Mouse (Mus musculus) heart, postnatal 0 days (tissue): ENCODE results near the gene Nfkb1. TPM values are rescaled to one million over a fixed set of nuclear protein-coding genes. Genes with fewer than 3 reads are reported as not detected.

Experiments used
- ATAC-seq: fragments of 200-750 bp; cut with Nextera tagmentation; 2 replicates; pipeline ENCODE4 v1.8.0; 2017; ENCODE audit warnings: low read depth, moderate number of reproducible peaks, moderate library complexity; ENCODE audit not compliant: insufficient read depth
- DNase-seq: peaks from one replicate; pipeline ENCODE4 v3.0.0-alpha.2; 2016; ENCODE audit warnings: low spot score
- H3K27ac ChIP-seq: fragments of 300-500 bp; sonication (generic); 2 replicates; pipeline ENCODE4 v1.5.1; 2014; ENCODE audit warnings: low read depth, mild to moderate bottlenecking
- H3K27me3 ChIP-seq: fragments of 300-500 bp; sonication (generic); 2 replicates; pipeline ENCODE4 v1.6.1; 2014; ENCODE audit warnings: low read length, mixed read lengths; ENCODE audit not compliant: control insufficient read depth, insufficient read depth
- H3K36me3 ChIP-seq: fragments of 300-500 bp; sonication (generic); replicated peaks from 2 replicates; pipeline ENCODE4 v1.6.1; 2014; ENCODE audit warnings: low read length, mixed read lengths; ENCODE audit not compliant: control insufficient read depth, insufficient read depth
- H3K4me1 ChIP-seq: fragments of 300-500 bp; sonication (generic); 2 replicates; pipeline ENCODE4 v1.6.1; 2014; ENCODE audit warnings: antibody characterized with exemption; ENCODE audit not compliant: control insufficient read depth, insufficient read depth
- H3K4me2 ChIP-seq: fragments of 300-500 bp; sonication (generic); 2 replicates; pipeline ENCODE4 v1.6.1; 2014; ENCODE audit warnings: low read depth, mild to moderate bottlenecking, low read length, moderate library complexity
- H3K4me3 ChIP-seq: fragments of 300-500 bp; sonication (generic); 2 replicates; pipeline ENCODE4 v1.5.1; 2014; ENCODE audit warnings: low read depth, low read length
- H3K9ac ChIP-seq: fragments of 300-500 bp; sonication (generic); replicated peaks from 2 replicates; pipeline ENCODE4 v1.6.1; 2014; ENCODE audit warnings: low read depth, low read length, mixed read lengths
- H3K9me3 ChIP-seq: fragments of 300-500 bp; sonication (generic); replicated peaks from 2 replicates; pipeline ENCODE4 v1.6.1; 2016; ENCODE audit warnings: low read length; ENCODE audit not compliant: control insufficient read depth
- CTCF ChIP-seq: IDR thresholded peaks from 2 replicates; pipeline ENCODE4 v1.5.1; 2016; ENCODE audit warnings: antibody characterized with exemption, control low read depth, low read depth
- EP300 ChIP-seq: IDR thresholded peaks from 2 replicates; pipeline ENCODE4 v1.6.1; 2016; ENCODE audit warnings: antibody characterized with exemption, low read depth
- WGBS: fragments of 180-500 bp; shearing (Covaris S2); extraction: QIAGEN DNeasy Blood & Tissue Kit; methylation state at CpG from one replicate; pipeline ENCODE4 v1.1.7; 2014; 5-methylcytosine and 5-hydroxymethylcytosine counted together
- polyA plus RNA-seq: library from polyadenylated mRNA; unstranded; fragments of >200 nt; fragmentation: Nextera tagmentation; extraction: Ambion mirVana; gene quantifications from 2 replicates; pipeline ENCODE4 v1.2.1, GENCODE M21; 2015
- total RNA-seq: library from RNA; depleted of rRNA; stranded (reverse); fragments of >200 nt; gene quantifications from 2 replicates; pipeline ENCODE4 v1.2.3, GENCODE M21; 2014; ENCODE audit warnings: low replicate concordance

Nfkb1 gene
- total and polyA plus RNA-seq, 2 experiments from 2014 or later = 12.5 to 61.7 TPM

DNA sequence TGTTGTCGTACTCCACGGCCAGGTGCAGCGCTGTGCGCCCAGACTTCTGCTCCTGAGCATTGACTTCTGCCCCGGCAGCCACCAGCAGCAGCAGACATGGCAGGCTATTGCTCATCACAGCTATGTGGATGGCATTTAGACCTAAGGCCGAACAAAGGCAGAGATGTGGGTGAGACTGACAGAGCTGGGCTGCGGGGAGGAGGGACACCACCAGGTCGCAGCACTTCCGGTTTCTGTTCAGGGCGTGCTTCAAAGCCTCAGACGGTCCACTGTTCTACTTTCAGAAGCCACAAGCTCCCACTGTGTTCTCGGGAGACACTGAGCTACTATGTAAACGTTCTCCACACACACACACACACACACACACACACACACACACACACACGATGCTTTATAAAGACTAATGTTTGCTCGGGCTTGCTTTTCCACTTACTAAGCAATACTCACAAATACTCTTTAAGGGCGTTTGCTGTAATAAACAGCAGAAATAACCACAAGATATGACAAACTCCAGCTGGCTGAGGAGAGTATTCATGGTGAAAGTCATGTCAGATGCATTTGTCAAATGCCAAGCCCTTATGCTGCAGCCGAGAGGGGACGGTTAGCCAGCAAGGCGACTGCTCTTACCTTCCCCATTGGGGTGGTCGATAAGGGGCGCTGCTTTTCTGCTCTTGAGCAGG, 97.0 kb downstream of the Nfkb1 start:
- H3K4me2 ChIP-seq = no peak overlapping the region
- H3K36me3 ChIP-seq = peaks cover 67% of the 10 kb centered on the region
- 65% methylated on average over 21 of the region's 21 CpGs for WGBS
- H3K4me3 ChIP-seq = no peak overlapping the region
- no peak overlapping the region for H3K27ac ChIP-seq
- TF ChIP-seq EP300 (no peak), CTCF (no peak)
- no peaks in the 10 kb centered on the region for H3K9me3 ChIP-seq
- no peak overlapping the region for H3K9ac ChIP-seq
- DNase-seq = no peak
- H3K4me1 ChIP-seq = no peaks in the 10 kb centered on the region
- no peaks in the 10 kb centered on the region for H3K27me3 ChIP-seq
- ATAC-seq = no peak

DNA sequence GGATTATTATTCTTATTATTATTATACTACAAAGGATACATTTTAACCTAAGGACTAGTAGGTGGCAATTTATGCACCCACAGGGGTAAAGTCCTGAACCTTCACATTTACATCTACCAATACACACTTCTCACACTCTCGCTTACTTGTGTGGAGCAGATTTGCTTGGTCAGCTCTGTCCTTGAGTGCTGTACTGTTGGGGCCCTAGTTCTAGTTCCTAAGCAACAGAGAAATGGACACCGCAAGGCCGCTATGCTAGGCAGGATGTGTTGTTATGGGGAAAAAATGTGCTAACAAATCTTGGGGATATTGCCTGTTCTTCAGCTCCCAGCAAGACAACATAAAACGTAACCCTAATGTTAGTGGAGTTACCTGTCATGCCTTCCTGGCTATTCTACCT, 99.3 kb downstream of the Nfkb1 start:
- Histone ChIP-seq H3K36me3 (peaks cover 80% of the 10 kb centered on the region), H3K4me3 (no peak overlapping the region), H3K27ac (no peak overlapping the region), H3K4me2 (no peak overlapping the region), H3K4me1 (no peaks in the 10 kb centered on the region), H3K27me3 (no peaks in the 10 kb centered on the region), H3K9ac (no peak overlapping the region), H3K9me3 (no peaks in the 10 kb centered on the region)
- no peak for ATAC-seq
- TF ChIP-seq CTCF = no peak
- no peak for TF ChIP-seq EP300
- 87% methylated on average over 4 of the region's 4 CpGs for WGBS
- DNase-seq = no peak

DNA sequence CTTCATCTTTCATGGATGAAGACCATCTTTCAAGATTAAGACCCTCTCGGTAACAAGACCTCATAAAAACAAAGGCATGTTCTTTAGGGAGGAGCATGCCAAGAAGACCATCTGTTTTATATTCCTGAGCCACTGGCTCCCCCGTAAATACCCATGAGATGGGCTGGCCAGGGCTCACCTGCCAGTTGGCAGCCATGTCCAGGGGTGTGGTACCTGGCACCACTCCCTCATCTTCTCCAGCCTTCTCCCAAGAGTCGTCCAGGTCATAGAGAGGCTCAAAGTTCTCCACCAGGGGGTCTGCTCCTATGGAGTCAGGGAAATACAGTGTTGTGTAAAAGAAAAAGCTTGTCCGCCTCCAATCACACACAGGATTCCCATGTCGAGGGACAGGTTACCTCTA, 100.0 kb downstream of the Nfkb1 start:
- WGBS = 77% methylated on average over 5 of the region's 5 CpGs
- no peak overlapping the region for H3K27ac ChIP-seq
- H3K27me3 ChIP-seq = no peaks in the 10 kb centered on the region
- ATAC-seq = no peak
- no peak for DNase-seq
- H3K9me3 ChIP-seq = no peaks in the 10 kb centered on the region
- no peak overlapping the region for H3K9ac ChIP-seq
- TF ChIP-seq CTCF = no peak
- no peak for TF ChIP-seq EP300
- H3K36me3 ChIP-seq = peaks cover 82% of the 10 kb centered on the region
- no peak overlapping the region for H3K4me2 ChIP-seq
- no peaks in the 10 kb centered on the region for H3K4me1 ChIP-seq
- H3K4me3 ChIP-seq = no peak overlapping the region

DNA sequence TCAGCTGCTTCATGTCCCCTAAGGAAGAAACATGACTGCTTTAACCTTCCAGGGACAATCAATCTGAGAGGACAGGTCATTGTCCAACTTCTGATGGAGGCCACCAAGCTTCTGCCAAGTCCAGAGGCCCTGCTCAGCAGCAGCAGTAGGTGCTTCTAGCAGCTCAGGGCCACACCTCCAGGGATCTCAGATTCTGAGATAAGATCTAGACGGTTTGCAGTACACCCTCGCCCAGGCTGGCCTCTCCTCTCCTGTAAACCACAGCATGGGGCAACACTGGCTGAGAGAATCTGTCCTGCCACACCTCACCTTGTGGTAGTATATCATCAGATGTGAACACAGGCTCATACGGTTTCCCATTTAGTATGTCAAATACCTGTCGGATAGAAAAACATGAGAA, 100.9 kb downstream of the Nfkb1 start:
- no peak for DNase-seq
- H3K27ac ChIP-seq = no peak overlapping the region
- peaks cover 81% of the 10 kb centered on the region for H3K36me3 ChIP-seq

DNA sequence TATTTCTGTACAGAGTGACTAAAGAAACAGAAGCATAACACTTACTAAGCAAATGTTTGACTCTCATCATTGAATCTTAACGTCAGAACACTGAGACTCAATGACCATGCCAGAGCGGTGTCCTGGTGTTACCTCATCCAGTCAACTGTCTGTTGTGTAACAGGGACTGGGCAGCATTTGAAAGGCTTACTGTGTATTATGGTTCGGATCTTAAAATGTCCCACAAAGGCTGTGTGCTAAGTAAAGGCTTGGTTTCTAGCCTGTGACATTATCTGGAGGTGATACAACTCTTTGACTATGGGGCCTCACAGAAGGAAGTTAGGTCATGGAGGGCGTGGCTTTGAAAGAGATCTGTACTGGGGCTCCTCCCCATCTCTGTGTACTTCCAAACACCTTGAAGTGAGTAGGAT, 104.9 kb downstream of the Nfkb1 start:
- Histone ChIP-seq H3K4me3 (no peak overlapping the region), H3K9ac (no peak overlapping the region), H3K9me3 (no peaks in the 10 kb centered on the region), H3K27me3 (no peaks in the 10 kb centered on the region), H3K4me1 (no peaks in the 10 kb centered on the region), H3K36me3 (peaks cover 75% of the 10 kb centered on the region), H3K4me2 (no peak overlapping the region), H3K27ac (peak overlapping the region; percentile 4; the same call in 1 of the 2 replicates)
- TF ChIP-seq EP300 (no peak), CTCF (no peak)
- DNase-seq (no peak), ATAC-seq (no peak)
- WGBS = 65% methylated on average over 4 of the region's 4 CpGs

More for the DNA sequence above, 100.9 kb downstream of the Nfkb1 start:
- H3K27me3 ChIP-seq = no peaks in the 10 kb centered on the region
- H3K9me3 ChIP-seq = no peaks in the 10 kb centered on the region
- no peak overlapping the region for H3K4me2 ChIP-seq
- H3K4me1 ChIP-seq = no peaks in the 10 kb centered on the region
- ATAC-seq = no peak
- no peak overlapping the region for H3K9ac ChIP-seq
- TF ChIP-seq EP300 (no peak), CTCF (no peak)
- WGBS = 58% methylated on average over 4 of the region's 4 CpGs
- no peak overlapping the region for H3K4me3 ChIP-seq

DNA sequence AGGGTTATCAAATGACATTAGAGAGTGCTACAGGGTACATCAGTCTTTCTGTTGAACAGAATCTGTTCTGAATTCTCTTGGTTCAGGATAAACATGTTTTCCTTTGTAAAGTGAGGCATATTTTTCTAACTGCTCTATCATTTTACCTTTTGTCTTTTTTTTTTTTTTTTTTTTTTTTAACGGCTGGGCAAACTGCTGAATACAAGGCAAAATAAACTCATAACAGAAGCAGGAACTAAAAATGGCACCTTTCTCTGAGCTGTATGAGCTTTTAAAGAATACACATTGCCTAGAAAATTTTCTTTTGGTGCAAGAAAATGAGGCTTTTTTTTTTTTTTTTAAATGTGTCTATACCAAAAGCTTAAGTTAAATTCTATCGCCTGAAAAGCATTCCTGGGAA, 105.3 kb downstream of the Nfkb1 start:
- ATAC-seq (no peak), DNase-seq (no peak)
- no peak overlapping the region for H3K9ac ChIP-seq
- no peak overlapping the region for H3K4me3 ChIP-seq
- H3K36me3 ChIP-seq = peaks cover 71% of the 10 kb centered on the region
- H3K27me3 ChIP-seq = no peaks in the 10 kb centered on the region
- TF ChIP-seq CTCF (no peak), EP300 (no peak)
- H3K27ac ChIP-seq = peak overlapping the region; percentile 58
- H3K9me3 ChIP-seq = no peaks in the 10 kb centered on the region
- no peaks in the 10 kb centered on the region for H3K4me1 ChIP-seq
- H3K4me2 ChIP-seq = peak overlapping the region; percentile 37
- 64% methylated on average over 2 of the region's 2 CpGs for WGBS
